Mouse (Mus musculus): ENCODE data around the gene Olfr1442. TPM values are rescaled to one million over a fixed set of nuclear protein-coding genes. Genes with fewer than 3 reads are reported as not detected.

The Olfr1442 gene
- polyA plus RNA-seq, 1 experiment: not detected

DNA sequence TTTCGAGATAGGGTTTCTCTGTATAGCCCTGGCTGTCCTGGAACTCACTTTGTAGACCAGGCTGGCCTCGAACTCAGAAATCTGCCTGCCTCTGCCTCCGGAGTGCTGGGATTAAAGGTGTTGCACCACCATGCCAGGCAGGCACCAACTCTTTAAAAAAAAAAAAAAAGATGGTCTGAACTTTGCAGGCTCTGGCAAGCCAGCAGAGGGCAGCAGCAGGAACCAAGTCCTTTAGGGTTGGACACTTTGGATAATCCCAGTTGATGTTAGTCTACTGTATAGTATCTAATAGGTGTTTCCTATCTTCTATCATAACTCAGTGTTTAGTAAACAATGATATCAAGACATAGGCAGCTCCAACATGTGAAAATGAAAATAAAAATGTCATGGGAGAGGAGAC is 52.1 kb downstream of the Olfr1442 start:
- no peak overlapping the region for H3K27ac ChIP-seq (ENCODE audit: control insufficient read depth, insufficient read depth, low read length)
- no peaks in the 10 kb centered on the region for H3K4me1 ChIP-seq (replicated peaks; ENCODE audit: control insufficient read depth, insufficient read depth, low read length)
- TF ChIP-seq CTCF (IDR thresholded peaks at IDR 0.05; ENCODE audit: borderline replicate concordance, control insufficient read depth, extremely low read depth, insufficient read depth, low read length, poor library complexity) (no peak), POLR2A (IDR thresholded peaks at IDR 0.05; ENCODE audit: control insufficient read depth, extremely low read depth, insufficient read depth, low read length, poor library complexity) (no peak)
- H3K36me3 ChIP-seq (ENCODE audit: control insufficient read depth, insufficient read depth, low read length): no peaks in the 10 kb centered on the region
- no peak overlapping the region for H3K4me3 ChIP-seq (ENCODE audit: control insufficient read depth, insufficient read depth, low read length)
- DNase-seq: peak; percentile 26
- H3K27me3 ChIP-seq (ENCODE audit: control insufficient read depth, insufficient read depth, low read length): no peaks in the 10 kb centered on the region
- 77% methylated on average over 2 of the region's 3 CpGs for WGBS

DNA sequence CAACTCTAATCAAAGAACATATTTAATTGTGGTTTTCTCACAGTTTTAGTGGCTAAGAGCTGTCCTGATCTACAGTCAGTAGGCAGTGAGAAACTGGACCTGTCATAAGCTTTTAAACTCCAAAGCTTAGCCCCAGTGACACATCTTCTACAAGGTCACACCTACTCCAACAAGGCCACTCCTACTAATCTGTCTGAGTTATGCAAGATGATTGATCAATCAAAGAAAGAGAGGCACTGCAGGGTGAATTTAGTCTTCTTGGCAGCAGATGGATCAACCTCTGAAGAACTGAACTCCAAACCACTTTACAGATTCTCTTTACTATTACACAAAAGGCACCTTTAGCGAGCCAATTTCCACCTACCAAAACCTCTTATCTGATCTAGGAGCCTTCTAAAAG is 55.6 kb downstream of the Olfr1442 start:
- DNase-seq: no peak
- H3K4me1 ChIP-seq (replicated peaks; ENCODE audit: control insufficient read depth, insufficient read depth, low read length): no peaks in the 10 kb centered on the region
- no peaks in the 10 kb centered on the region for H3K36me3 ChIP-seq (ENCODE audit: control insufficient read depth, insufficient read depth, low read length)
- no peak overlapping the region for H3K4me3 ChIP-seq (ENCODE audit: control insufficient read depth, insufficient read depth, low read length)
- no peak overlapping the region for H3K27ac ChIP-seq (ENCODE audit: control insufficient read depth, insufficient read depth, low read length)
- H3K27me3 ChIP-seq (ENCODE audit: control insufficient read depth, insufficient read depth, low read length): no peaks in the 10 kb centered on the region
- WGBS: 65% methylated on average over 1 of the region's 1 CpGs
- TF ChIP-seq CTCF (IDR thresholded peaks at IDR 0.05; ENCODE audit: borderline replicate concordance, control insufficient read depth, extremely low read depth, insufficient read depth, low read length, poor library complexity): no peak
- no peak for TF ChIP-seq POLR2A (IDR thresholded peaks at IDR 0.05; ENCODE audit: control insufficient read depth, extremely low read depth, insufficient read depth, low read length, poor library complexity)

Other genes with a start within 250 kb of the Olfr1442 start
- 0.03 TPM in 1 of 2 replicates, not detected in the other for gene Pfpl, start 242.5 kb upstream of the Olfr1442 start, polyA plus RNA-seq (2012; rRNA removed)
- gene Mpeg1, start 209.7 kb upstream of the Olfr1442 start, polyA plus RNA-seq (2012; rRNA removed): 24.0 and 34.0 TPM in 2 replicates
- 5.6 and 6.3 TPM in 2 replicates for gene Dtx4, start 169.0 kb upstream of the Olfr1442 start, polyA plus RNA-seq (2012; rRNA removed)
- gene Fam111a, start 124.7 kb upstream of the Olfr1442 start, polyA plus RNA-seq (2012; rRNA removed): 4.4 and 4.9 TPM in 2 replicates
- gene Gm4952, start 70.5 kb upstream of the Olfr1442 start, polyA plus RNA-seq (2012; rRNA removed): 0.13 and 0.22 TPM in 2 replicates
- gene Glyat, start 37.1 kb upstream of the Olfr1442 start, polyA plus RNA-seq (2012; rRNA removed): 0.11 TPM in 1 of 2 replicates, not detected in the other
- gene Olfr1443, start 7.7 kb downstream of the Olfr1442 start, polyA plus RNA-seq (2012; rRNA removed): not detected in 2 replicates
- gene Keg1, start 25.3 kb downstream of the Olfr1442 start, polyA plus RNA-seq (2012; rRNA removed): 0.09 and 0.34 TPM in 2 replicates
- gene Cntf, start 95.2 kb downstream of the Olfr1442 start, polyA plus RNA-seq (2012; rRNA removed): 2.5 and 3.0 TPM in 2 replicates
- 20.8 and 21.6 TPM in 2 replicates for gene Zfp91, start 125.7 kb downstream of the Olfr1442 start, polyA plus RNA-seq (2012; rRNA removed)
- gene Lpxn, start 125.8 kb downstream of the Olfr1442 start, polyA plus RNA-seq (2012; rRNA removed): 32.2 and 40.4 TPM in 2 replicates
- gene Gm5244, start 176.2 kb downstream of the Olfr1442 start, polyA plus RNA-seq (2012; rRNA removed): 0.15 TPM in 1 of 2 replicates, not detected in the other
- gene Olfr1444, start 186.8 kb downstream of the Olfr1442 start, polyA plus RNA-seq (2012; rRNA removed): 0.40 and 0.62 TPM in 2 replicates
- 0.09 TPM in 1 of 2 replicates, not detected in the other for gene Olfr1445, start 213.4 kb downstream of the Olfr1442 start, polyA plus RNA-seq (2012; rRNA removed)
- not detected in 2 replicates for gene Olfr1446, start 223.1 kb downstream of the Olfr1442 start, polyA plus RNA-seq (2012; rRNA removed)
- not detected in 2 replicates for gene Olfr1447, start 233.3 kb downstream of the Olfr1442 start, polyA plus RNA-seq (2012; rRNA removed)

Data from thymus, adult 2 months (tissue).